Mouse (Mus musculus) liver, embryonic 13.5 days (tissue): ENCODE data around the gene St6galnac3. TPM values are rescaled to one million over a fixed set of nuclear protein-coding genes. Genes with fewer than 3 reads are reported as not detected.
"Not testable (repeated sequence)": the region's sequence is repeated elsewhere in the genome, so short reads cannot be mapped to it uniquely, and the experiment has no call there.

ENCODE experiments used
- ATAC-seq: fragments of 200-750 bp; cut with Nextera tagmentation; 2 replicates; pipeline ENCODE4 v1.8.0; 2017; ENCODE audit warnings: low read depth, mild to moderate bottlenecking, moderate number of reproducible peaks, moderate library complexity
- DNase-seq: peaks from one replicate; pipeline ENCODE4 v3.0.0; 2022
- H3K27ac ChIP-seq: fragments of 300-500 bp; sonication (generic); 2 replicates; pipeline ENCODE4 v1.5.1; 2015; ENCODE audit warnings: moderate library complexity, mild to moderate bottlenecking, inconsistent platforms
- H3K27me3 ChIP-seq: fragments of 300-500 bp; sonication (generic); 2 replicates; pipeline ENCODE4 v1.6.1; 2015; ENCODE audit warnings: mild to moderate bottlenecking, inconsistent platforms
- H3K36me3 ChIP-seq: fragments of 300-500 bp; sonication (generic); 2 replicates; pipeline ENCODE4 v1.6.1; 2015; ENCODE audit warnings: mild to moderate bottlenecking, inconsistent platforms
- H3K4me1 ChIP-seq: fragments of 300-500 bp; sonication (generic); replicated peaks from 2 replicates; pipeline ENCODE4 v1.6.1; 2015; ENCODE audit warnings: inconsistent platforms
- H3K4me2 ChIP-seq: fragments of 300-500 bp; sonication (generic); 2 replicates; pipeline ENCODE4 v1.6.1; 2015; ENCODE audit warnings: inconsistent platforms, mild to moderate bottlenecking, moderate library complexity
- H3K4me3 ChIP-seq: fragments of 300-500 bp; sonication (generic); replicated peaks from 2 replicates; pipeline ENCODE4 v1.5.1; 2015; ENCODE audit warnings: mild to moderate bottlenecking, inconsistent platforms
- H3K9ac ChIP-seq: fragments of 300-500 bp; sonication (generic); 2 replicates; pipeline ENCODE4 v1.6.1; 2015; ENCODE audit warnings: mild to moderate bottlenecking, inconsistent platforms
- H3K9me3 ChIP-seq: fragments of 300-500 bp; sonication (generic); replicated peaks from 2 replicates; pipeline ENCODE4 v1.6.1; 2016; ENCODE audit warnings: inconsistent platforms
- WGBS: fragments of 180-500 bp; shearing (Covaris S2); methylation state at CpG from one replicate; pipeline ENCODE4 v1.1.7; 2015; ENCODE audit not compliant: insufficient replicate concordance; 5-methylcytosine and 5-hydroxymethylcytosine counted together
- polyA plus RNA-seq: library from polyadenylated mRNA; unstranded; fragments of >200 nt; fragmentation: Nextera tagmentation; extraction: Ambion mirVana; gene quantifications from 2 replicates; pipeline ENCODE4 v1.2.1, GENCODE M21; 2015

St6galnac3 gene
- polyA plus RNA-seq, 1 experiment from 2014 or later = 8.3 TPM

DNA sequence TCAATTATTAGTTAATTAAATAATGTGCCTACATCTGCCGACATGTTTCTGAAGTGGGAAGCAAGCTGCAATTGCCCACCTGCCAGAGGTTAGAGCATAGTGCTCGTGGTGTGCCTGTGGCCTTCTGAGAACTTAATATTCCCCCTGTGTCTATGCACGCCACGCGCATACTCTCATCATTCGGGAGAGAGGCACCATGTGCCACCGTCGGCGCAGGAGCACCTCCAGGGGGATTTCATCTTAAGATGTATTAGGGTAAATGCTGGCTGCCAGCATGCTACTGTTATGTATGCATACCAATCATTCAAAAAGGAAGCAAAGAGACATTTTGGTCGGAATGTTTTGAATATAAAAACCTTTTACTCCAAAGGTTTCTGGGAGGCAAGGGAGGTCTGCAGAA lies 319.3 kb downstream of the St6galnac3 start:
- no peak overlapping the region for H3K9ac ChIP-seq
- 85% methylated on average over 10 of the region's 10 CpGs for WGBS
- no peaks in the 10 kb centered on the region for H3K36me3 ChIP-seq
- no peaks in the 10 kb centered on the region for H3K9me3 ChIP-seq
- no peaks in the 10 kb centered on the region for H3K27me3 ChIP-seq
- no peak overlapping the region for H3K4me2 ChIP-seq
- no peak overlapping the region for H3K4me3 ChIP-seq
- H3K27ac ChIP-seq = no peak overlapping the region
- ATAC-seq (no peak), DNase-seq (no peak)
- H3K4me1 ChIP-seq = no peaks in the 10 kb centered on the region

DNA sequence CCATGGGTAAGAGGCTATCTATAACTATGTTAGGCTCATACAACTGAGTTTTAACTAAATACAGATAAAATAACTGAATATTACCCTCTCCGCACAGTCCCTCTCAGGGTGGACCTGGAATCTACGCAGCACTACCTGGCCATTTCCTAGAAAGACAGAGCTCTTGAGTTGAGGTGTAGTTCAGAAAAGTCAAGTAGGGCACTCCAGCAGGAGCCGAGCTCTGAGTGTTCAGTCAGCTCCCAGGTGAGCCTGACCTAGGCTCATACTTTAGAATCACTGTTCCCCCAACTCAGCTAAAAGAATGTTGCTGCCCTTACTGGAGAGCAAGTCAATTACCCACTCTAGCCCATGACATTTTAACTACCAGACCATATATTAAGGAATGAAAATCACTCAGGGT lies 324.7 kb downstream of the St6galnac3 start:
- H3K27me3 ChIP-seq = no peaks in the 10 kb centered on the region
- H3K9ac ChIP-seq = no peak overlapping the region
- no peaks in the 10 kb centered on the region for H3K36me3 ChIP-seq
- no peaks in the 10 kb centered on the region for H3K4me1 ChIP-seq
- ATAC-seq (no peak), DNase-seq (no peak)
- H3K9me3 ChIP-seq = no peaks in the 10 kb centered on the region
- 79% methylated on average over 3 of the region's 3 CpGs for WGBS
- H3K27ac ChIP-seq = no peak overlapping the region
- no peak overlapping the region for H3K4me2 ChIP-seq
- H3K4me3 ChIP-seq = no peak overlapping the region

DNA sequence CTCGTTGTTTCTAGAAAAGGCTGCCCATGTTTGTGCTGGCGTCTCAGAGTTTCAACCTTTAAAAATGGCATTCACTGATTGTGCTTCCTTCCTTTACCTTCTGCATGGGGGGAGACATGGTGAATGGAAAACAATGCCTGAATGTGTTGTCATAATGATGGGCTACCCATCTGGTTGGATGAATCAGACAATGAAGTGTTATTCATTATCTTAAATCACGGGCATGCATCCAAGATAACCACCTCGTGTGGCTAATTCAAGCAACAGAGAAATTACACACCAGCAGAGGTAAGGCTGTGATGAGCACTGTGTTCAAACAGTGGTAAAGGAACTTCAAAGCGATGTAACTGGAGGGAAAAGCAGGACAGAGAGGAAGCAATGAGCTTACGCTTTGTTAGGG lies 325.4 kb downstream of the St6galnac3 start:
- no peak for ATAC-seq

DNA sequence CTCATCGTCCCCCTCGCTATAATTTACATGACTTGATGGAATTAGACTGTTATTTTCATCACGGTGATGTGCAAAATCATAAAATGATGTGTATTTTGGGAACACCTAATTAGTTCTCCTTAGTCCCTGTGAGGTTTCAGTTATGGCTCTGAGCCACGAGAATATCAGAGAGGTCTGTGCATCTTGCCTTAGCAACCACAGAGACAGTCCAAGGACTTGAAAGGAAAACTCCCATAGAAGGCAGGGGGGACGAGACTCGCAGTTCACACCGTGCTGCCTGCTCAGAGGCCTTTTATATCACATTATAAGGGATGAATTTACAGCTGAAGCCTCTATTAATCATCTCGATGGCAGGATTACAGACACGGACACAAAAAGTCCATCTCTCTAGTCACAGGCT lies 327.2 kb downstream of the St6galnac3 start:
- DNase-seq = no peak
- Histone ChIP-seq H3K4me1 (no peaks in the 10 kb centered on the region), H3K36me3 (no peaks in the 10 kb centered on the region), H3K27ac (no peak overlapping the region), H3K9me3 (0 out of 2 replicates have a peak, but pooled peaks cover 6% of the 10 kb centered on the region), H3K4me3 (no peak overlapping the region), H3K4me2 (no peak overlapping the region), H3K27me3 (no peaks in the 10 kb centered on the region), H3K9ac (no peak overlapping the region)
- 78% methylated on average over 9 of the region's 9 CpGs for WGBS
- no peak for ATAC-seq

More for the DNA sequence above, 325.4 kb downstream of the St6galnac3 start:
- WGBS = 70% methylated on average over 6 of the region's 6 CpGs
- DNase-seq = no peak
- H3K36me3 ChIP-seq = no peaks in the 10 kb centered on the region
- H3K9me3 ChIP-seq = no peaks in the 10 kb centered on the region
- H3K4me3 ChIP-seq = no peak overlapping the region
- no peak overlapping the region for H3K27ac ChIP-seq
- H3K4me2 ChIP-seq = no peak overlapping the region
- H3K27me3 ChIP-seq = no peaks in the 10 kb centered on the region
- no peak overlapping the region for H3K9ac ChIP-seq
- no peaks in the 10 kb centered on the region for H3K4me1 ChIP-seq

DNA sequence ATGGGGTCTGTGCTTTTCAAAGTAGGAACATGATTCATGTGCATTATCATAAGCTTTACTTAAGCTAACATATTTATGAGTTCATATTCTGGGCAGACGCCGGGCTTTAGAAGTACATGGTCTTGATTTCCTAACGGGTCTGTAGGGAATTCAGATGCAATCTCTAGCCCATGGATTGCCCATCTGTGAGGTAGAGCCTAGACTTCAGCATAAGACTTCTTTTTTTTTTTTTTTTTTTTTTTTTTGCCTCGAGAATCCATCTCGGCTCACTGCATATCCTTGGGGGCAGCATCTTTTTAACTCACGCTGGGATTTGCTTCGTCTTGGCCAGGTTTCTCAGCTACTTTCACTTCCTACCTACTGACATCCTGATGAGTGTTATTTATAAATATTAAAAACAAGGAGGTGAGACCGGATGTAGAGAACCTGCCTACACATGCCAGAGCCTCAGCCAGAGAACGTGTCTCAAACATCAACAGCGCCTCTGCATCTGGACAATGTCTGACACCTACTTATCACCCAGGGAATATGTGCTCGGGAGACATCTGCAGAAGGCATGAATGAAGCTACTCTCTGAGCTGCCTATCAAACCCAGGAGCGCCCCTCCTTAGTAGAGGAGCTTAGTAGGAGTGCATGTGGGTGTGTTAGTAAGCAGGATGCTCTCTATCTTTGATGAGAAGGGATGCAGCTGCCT lies 328.5 kb downstream of the St6galnac3 start:
- Histone ChIP-seq H3K4me3 (no peak overlapping the region), H3K9me3 (0 out of 2 replicates have a peak, but pooled peaks cover 6% of the 10 kb centered on the region), H3K27me3 (no peaks in the 10 kb centered on the region), H3K36me3 (no peaks in the 10 kb centered on the region), H3K4me2 (no peak overlapping the region), H3K4me1 (no peaks in the 10 kb centered on the region), H3K27ac (no peak overlapping the region), H3K9ac (no peak overlapping the region)
- ATAC-seq = no peak
- no peak for DNase-seq
- 72% methylated on average over 12 of the region's 12 CpGs for WGBS

DNA sequence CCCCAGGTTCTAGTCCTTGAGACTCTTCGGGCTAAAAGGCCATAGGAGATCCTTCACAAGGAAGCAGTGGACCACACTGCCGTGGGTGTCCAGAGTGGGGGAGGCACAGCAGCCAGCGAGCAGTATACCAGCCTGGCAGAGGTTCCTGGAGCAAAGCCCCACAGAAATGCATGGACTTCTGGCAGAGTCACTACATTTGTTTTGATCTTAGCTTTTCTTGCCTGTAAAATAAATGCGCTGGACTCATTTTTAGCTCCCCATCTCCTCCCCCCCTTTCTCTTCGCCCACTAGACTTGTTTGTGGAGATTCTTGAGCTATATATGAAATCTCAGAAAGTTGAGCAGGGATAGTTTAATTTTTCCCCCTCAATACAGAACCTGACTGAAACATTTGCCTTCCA lies 329.6 kb downstream of the St6galnac3 start:
- Histone ChIP-seq H3K36me3 (no peaks in the 10 kb centered on the region), H3K4me3 (no peak overlapping the region), H3K4me2 (no peak overlapping the region), H3K9me3 (0 out of 2 replicates have a peak, but pooled peaks cover 6% of the 10 kb centered on the region), H3K9ac (no peak overlapping the region), H3K27me3 (no peaks in the 10 kb centered on the region), H3K27ac (no peak overlapping the region), H3K4me1 (no peaks in the 10 kb centered on the region)
- DNase-seq (no peak), ATAC-seq (no peak)
- 69% methylated on average over 5 of the region's 5 CpGs for WGBS

DNA sequence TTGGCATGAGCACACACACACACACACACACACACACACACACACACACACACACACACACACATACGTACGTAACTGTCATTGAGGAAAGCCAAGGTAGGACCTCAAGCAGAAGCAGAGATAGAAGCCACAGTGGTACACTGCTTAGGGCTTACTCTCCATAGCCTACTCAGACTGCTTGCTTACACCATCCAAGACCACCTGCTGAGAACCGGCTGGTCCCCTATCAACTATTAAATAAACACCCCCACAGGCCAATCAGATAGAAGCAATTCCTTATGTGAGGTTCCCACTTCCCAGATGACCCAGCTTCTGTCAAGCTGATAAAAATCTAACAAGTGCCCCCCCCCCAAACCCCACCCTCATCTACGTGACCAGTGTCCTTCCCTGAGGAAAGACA lies 330.2 kb downstream of the St6galnac3 start:
- WGBS = 87% methylated on average over 4 of the region's 4 CpGs
- ATAC-seq (no peak), DNase-seq (no peak)
- no peaks in the 10 kb centered on the region for H3K36me3 ChIP-seq
- H3K9ac ChIP-seq = no peak overlapping the region
- H3K9me3 ChIP-seq = 0 out of 2 replicates have a peak, but pooled peaks cover 6% of the 10 kb centered on the region
- H3K4me2 ChIP-seq = no peak overlapping the region
- H3K27ac ChIP-seq = no peak overlapping the region
- H3K4me1 ChIP-seq = no peaks in the 10 kb centered on the region
- no peak overlapping the region for H3K4me3 ChIP-seq
- no peaks in the 10 kb centered on the region for H3K27me3 ChIP-seq

DNA sequence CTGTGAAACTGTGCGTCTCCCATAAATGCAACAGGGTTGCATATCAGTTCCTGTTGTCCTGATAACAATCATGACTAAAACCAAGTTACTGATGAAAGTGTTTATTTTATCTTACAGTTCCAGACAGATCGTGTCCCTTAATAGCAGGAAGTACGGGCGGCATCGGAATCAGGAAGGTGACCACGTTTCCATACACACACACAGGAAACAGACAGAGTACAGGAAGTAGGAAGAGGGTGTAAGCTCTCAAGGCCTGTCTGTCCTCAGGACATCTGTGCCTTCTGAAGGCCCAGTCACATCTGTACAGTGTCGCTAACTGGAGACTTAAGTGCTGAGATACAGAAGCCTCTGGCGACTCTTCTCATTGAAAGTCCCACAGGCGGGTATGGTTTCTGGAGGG lies 330.8 kb downstream of the St6galnac3 start:
- H3K36me3 ChIP-seq = no peaks in the 10 kb centered on the region
- no peak overlapping the region for H3K27ac ChIP-seq
- no peaks in the 10 kb centered on the region for H3K27me3 ChIP-seq
- no peak overlapping the region for H3K9ac ChIP-seq
- no peak for ATAC-seq
- 0 out of 2 replicates have a peak, but pooled peaks cover 6% of the 10 kb centered on the region for H3K9me3 ChIP-seq
- no peak for DNase-seq
- H3K4me3 ChIP-seq = no peak overlapping the region
- WGBS = 76% methylated on average over 9 of the region's 9 CpGs
- H3K4me2 ChIP-seq = no peak overlapping the region
- no peaks in the 10 kb centered on the region for H3K4me1 ChIP-seq

DNA sequence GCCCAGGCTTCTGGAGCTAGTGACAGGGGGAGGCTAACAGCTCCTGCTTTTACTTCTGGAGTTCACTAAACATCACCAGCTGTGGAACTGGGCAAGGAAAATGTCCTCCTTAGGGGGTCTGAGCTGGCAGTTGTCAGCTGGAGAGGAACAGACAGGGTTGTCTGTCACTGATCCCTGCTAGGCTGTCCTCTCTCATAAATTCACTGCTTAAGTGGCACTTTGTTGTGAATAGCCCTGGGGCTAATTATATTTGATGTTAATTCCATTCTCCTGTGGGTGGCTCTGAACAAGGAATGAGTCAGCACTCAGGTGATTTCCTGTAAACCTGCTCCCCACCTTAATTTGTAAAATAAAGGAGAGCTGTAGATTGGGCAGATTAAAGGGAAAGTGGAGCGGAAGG lies 333.5 kb downstream of the St6galnac3 start:
- not testable (repeated sequence) for H3K36me3 ChIP-seq, H3K4me2 ChIP-seq, H3K27me3 ChIP-seq, DNase-seq, H3K27ac ChIP-seq, H3K9ac ChIP-seq, H3K4me3 ChIP-seq, H3K9me3 ChIP-seq, ATAC-seq, H3K4me1 ChIP-seq
- WGBS = 78% methylated on average over 1 of the region's 1 CpGs

DNA sequence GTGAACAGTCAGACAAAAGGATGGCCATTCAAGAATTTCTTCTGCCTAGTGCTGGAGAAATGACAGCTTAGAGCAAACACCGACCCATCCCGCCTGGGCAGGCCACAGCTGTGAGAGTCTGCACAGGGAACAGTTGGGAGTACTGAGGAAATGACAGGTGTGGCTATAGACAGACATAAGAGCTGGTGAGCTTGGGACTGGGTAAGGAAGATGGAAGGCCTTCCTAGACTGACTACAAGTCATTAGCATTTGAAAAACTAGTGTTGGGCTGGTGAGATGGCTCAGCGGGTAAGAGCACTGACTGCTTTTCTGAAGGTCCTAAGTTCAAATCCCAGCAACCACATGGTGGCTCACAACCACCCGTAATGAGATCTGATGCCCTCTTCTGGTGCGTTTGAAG lies 340.3 kb downstream of the St6galnac3 start:
- H3K9me3 ChIP-seq, H3K27ac ChIP-seq, DNase-seq, H3K9ac ChIP-seq, H3K4me1 ChIP-seq, H3K4me3 ChIP-seq, H3K27me3 ChIP-seq, H3K36me3 ChIP-seq, H3K4me2 ChIP-seq, ATAC-seq: not testable (repeated sequence)
- WGBS = 85% methylated on average over 5 of the region's 5 CpGs

DNA sequence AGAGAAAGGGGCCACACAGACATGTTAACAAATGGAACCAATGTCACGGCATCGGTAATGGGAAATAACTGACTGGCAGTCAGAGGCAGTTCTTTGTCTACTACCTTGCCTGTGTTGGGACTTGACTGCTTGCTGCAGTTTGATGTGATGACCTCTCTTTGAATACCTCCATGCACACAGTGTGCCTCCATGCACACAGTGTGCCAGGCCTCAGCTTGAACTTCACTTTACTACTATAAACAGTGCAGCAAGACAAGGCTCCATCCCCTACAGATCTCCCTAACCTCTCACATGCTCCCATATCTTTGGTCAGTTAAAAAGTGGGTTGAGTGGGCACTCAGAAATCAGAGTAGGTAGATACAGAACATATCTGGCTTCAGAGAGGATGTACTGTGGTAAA lies 341.3 kb downstream of the St6galnac3 start:
- Histone ChIP-seq H3K9ac (no peak overlapping the region), H3K27me3 (no peaks in the 10 kb centered on the region), H3K4me2 (no peak overlapping the region), H3K9me3 (no peaks in the 10 kb centered on the region), H3K4me3 (no peak overlapping the region), H3K4me1 (no peaks in the 10 kb centered on the region), H3K27ac (no peak overlapping the region), H3K36me3 (no peaks in the 10 kb centered on the region)
- WGBS = 97% methylated on average over 2 of the region's 2 CpGs
- DNase-seq = no peak
- no peak for ATAC-seq

DNA sequence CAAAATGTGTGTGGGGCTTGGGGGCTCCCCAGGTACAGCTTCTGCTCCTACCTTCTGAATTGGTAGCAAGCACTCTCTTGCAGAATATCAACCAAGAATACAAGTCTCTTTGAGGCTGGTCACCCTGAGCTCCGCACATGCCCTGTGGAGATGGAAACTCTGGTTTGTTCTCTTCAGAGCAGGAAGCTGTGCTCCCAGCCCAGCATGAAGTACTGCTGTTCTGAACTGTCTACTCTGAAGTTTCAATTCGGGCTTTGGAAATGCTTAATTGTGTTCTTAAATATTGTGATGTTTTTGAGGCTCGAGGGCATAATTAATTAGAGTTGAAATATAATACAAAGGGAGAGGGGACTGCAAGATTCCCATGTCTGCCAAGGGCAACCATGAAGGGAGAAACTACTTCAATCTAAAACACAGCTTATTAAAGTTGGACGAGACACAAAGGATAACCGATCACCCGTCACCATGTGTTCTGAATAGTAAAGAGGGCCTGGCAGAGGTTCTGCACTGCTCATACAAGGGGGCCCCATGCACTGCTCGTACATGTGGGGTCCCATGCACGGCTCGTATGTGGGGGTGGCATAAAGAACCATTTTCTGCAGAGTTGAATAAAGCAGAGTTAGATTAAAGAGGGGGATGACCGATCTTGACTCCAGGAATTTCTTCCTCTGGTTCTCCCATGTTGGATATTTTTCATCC lies 359.8 kb downstream of the St6galnac3 start:
- Histone ChIP-seq H3K4me2 (no peak overlapping the region), H3K36me3 (no peaks in the 10 kb centered on the region), H3K4me3 (no peak overlapping the region), H3K27me3 (no peaks in the 10 kb centered on the region), H3K9me3 (no peaks in the 10 kb centered on the region), H3K4me1 (no peaks in the 10 kb centered on the region), H3K9ac (no peak overlapping the region), H3K27ac (no peak overlapping the region)
- ATAC-seq (no peak), DNase-seq (no peak)
- 70% methylated on average over 10 of the region's 10 CpGs for WGBS
